Mouse (Mus musculus) granulocyte monocyte progenitor cell, adult 5-6 weeks (primary cell): Measurements from ENCODE around the gene Sfmbt1. TPM values are rescaled to one million over a fixed set of nuclear protein-coding genes. Genes with fewer than 3 reads are reported as not detected.
A peak's percentile ranks its signal among the peaks of the same experiment; 100 is the strongest.

ENCODE experiments used
- ATAC-seq: replicated peaks from 2 replicates; pipeline ENCODE4 v1.8.0; 2016; ENCODE audit warnings: mild to moderate bottlenecking, moderate TSS enrichment, inconsistent platforms; ENCODE audit not compliant: poor library complexity, severe bottlenecking
- total RNA-seq, 2 experiments: library from RNA; stranded (forward) in 1 of 2; stranded (reverse) in 1 of 2; fragments of 200-712, 200-1000 nt in 1 of 2; fragments of >200 nt in 1 of 2; fragmentation: Nextera tagmentation in 1 of 2; gene quantifications; 2 replicates each; pipeline ENCODE4 v1.2.3; 2014 to 2017

The Sfmbt1 gene
- total RNA-seq, 2 experiments from 2014 or later = 8.1 to 13.0 TPM

- no peak for ATAC-seq
Observed at GRCm38 (mm10) chr14:30824456-30824995, 109.9 kb downstream of the Sfmbt1 start.

GRCm38 (mm10) chr14:30825021-30825475 is 110.4 kb downstream of the Sfmbt1 start:
- no peak for ATAC-seq

GRCm38 (mm10) chr14:30825476-30826131 is 111.0 kb downstream of the Sfmbt1 start, which contains the start of gene Tmem110:
Tmem110 (plus strand) TSS chr14:30825590.
- peak; percentile 64 for ATAC-seq

GRCm38 (mm10) chr14:30826174-30827140 is 111.8 kb downstream of the Sfmbt1 start:
- ATAC-seq = peak; percentile 67

- ATAC-seq = no peak
Observed at GRCm38 (mm10) chr14:30827480-30827879, 112.8 kb downstream of the Sfmbt1 start.

GRCm38 (mm10) chr14:30828077-30828476 is 113.4 kb downstream of the Sfmbt1 start:
- ATAC-seq = no peak

GRCm38 (mm10) chr14:30828635-30829460 is 114.2 kb downstream of the Sfmbt1 start:
- ATAC-seq = no peak

GRCm38 (mm10) chr14:30837416-30837996 is 122.9 kb downstream of the Sfmbt1 start:
- no peak for ATAC-seq

- no peak for ATAC-seq
Observed at GRCm38 (mm10) chr14:30843701-30844100, 129.1 kb downstream of the Sfmbt1 start.

- ATAC-seq = no peak
Observed at GRCm38 (mm10) chr14:30850504-30850903, 135.9 kb downstream of the Sfmbt1 start.

- ATAC-seq = no peak
Observed at GRCm38 (mm10) chr14:30852325-30852724, 137.7 kb downstream of the Sfmbt1 start.

GRCm38 (mm10) chr14:30855316-30855715 is 140.7 kb downstream of the Sfmbt1 start:
- no peak for ATAC-seq

GRCm38 (mm10) chr14:30856885-30857507 is 142.3 kb downstream of the Sfmbt1 start:
- ATAC-seq = no peak

- 0 out of 2 replicates have a peak, but pooled peaks have one; percentile 37 for ATAC-seq
Observed at GRCm38 (mm10) chr14:30857990-30858389, 143.3 kb downstream of the Sfmbt1 start.

GRCm38 (mm10) chr14:30861421-30862125 is 146.9 kb downstream of the Sfmbt1 start:
- no peak for ATAC-seq

GRCm38 (mm10) chr14:30862368-30862767 is 147.7 kb downstream of the Sfmbt1 start:
- no peak for ATAC-seq

GRCm38 (mm10) chr14:30865311-30865710 is 150.7 kb downstream of the Sfmbt1 start:
- no peak; the same call in 1 of the 2 replicates for ATAC-seq

GRCm38 (mm10) chr14:30867042-30867441 is 152.4 kb downstream of the Sfmbt1 start:
- peak; percentile 60 for ATAC-seq
